Comparison of ENCODE assay signal across 21 mouse cellular contexts in genomic region chr8:90032572-90032971, GRCm38 (mm10).
DNase-seq lines count a peak whose midpoint lies in the region; ATAC-seq and TF ChIP-seq lines count a peak whose summit lies in the region.
"Had no signal": no experiment of that assay in that cellular context is flagged by ENCODE, and none has a peak within 500 bp of the region (broad histone marks: within the 10 kb centered on the region; RNA-seq: fewer than 3 reads in every experiment).

No protein-coding gene starts in this region.

- no peaks in the 10 kb centered on the region for H3K27me3 ChIP-seq in forebrain, postnatal 0 days (ENCODE audit: insufficient read depth, low read length)
- H3K27me3 ChIP-seq in forebrain, embryonic 11.5 days (ENCODE audit: control insufficient read depth, insufficient read depth, low read length), result no peaks in the 10 kb centered on the region
- H3K27me3 ChIP-seq: CH12.LX, Patski had no signal

- H3K4me3 ChIP-seq in forebrain, postnatal 0 days (ENCODE audit: low read depth, low read length), result no peak overlapping the region
- no peak overlapping the region for H3K4me3 ChIP-seq in forebrain, embryonic 11.5 days (ENCODE audit: low read depth, low read length)

- no peak overlapping the region for H3K9ac ChIP-seq in forebrain, postnatal 0 days
- H3K9ac ChIP-seq in forebrain, embryonic 11.5 days (ENCODE audit: low read length), result no peak overlapping the region

- peak; percentile 63 for ATAC-seq in forebrain, postnatal 0 days
- ATAC-seq in forebrain, embryonic 11.5 days (replicated peaks; ENCODE audit: low FRiP score), result no peak
- ATAC-seq: activated CD4-positive, CD25-positive, alpha-beta regulatory T cell, adult 4 months; CD4-positive, CD25-positive, alpha-beta regulatory T cell, adult 4 months; Patski had no signal

- TF ChIP-seq CTCF in forebrain, postnatal 0 days (IDR thresholded peaks at IDR 0.05; ENCODE audit: low read depth), result no peak

- 73% methylated on average over 4 of the region's 4 CpGs for WGBS in forebrain, postnatal 0 days
- 90% methylated on average over 4 of the region's 4 CpGs for WGBS in forebrain, embryonic 11.5 days

- H3K27ac ChIP-seq in forebrain, postnatal 0 days (ENCODE audit: low read depth, low read length), result no peak overlapping the region
- no peak overlapping the region for H3K27ac ChIP-seq in forebrain, embryonic 11.5 days (ENCODE audit: low read depth, low read length)

- peak; percentile 59 for DNase-seq in forebrain, postnatal 0 days
- DNase-seq in forebrain, embryonic 11.5 days (ENCODE audit: low spot score), result no peak
- DNase-seq in layer of hippocampus, adult 9-11 months, result peak; percentile 9
- DNase-seq in layer of hippocampus, postnatal 14 days (ENCODE audit: low spot score in 2 of 2), result no peak
- peak; percentile 26 to 40 for DNase-seq in right cerebral cortex, postnatal 10 days (ENCODE audit: low spot score in 2 of 2)
- no peak for DNase-seq in right cerebral cortex, adult 18-20 months
- DNase-seq: adrenal gland, adult 2 months; adrenal gland, adult 8-10 months; adrenal gland, postnatal 10 days; adrenal gland, postnatal 14 days; adrenal gland, postnatal 25 days; adrenal gland, postnatal 36 days; B cell, adult 2 months; cerebellum, adult 11 months; cerebellum, adult 11-12 months; cerebellum, adult 18-20 months had no signal

- no peaks in the 10 kb centered on the region for H3K36me3 ChIP-seq in forebrain, postnatal 0 days (ENCODE audit: insufficient read depth)
- no peaks in the 10 kb centered on the region for H3K36me3 ChIP-seq in forebrain, embryonic 11.5 days (ENCODE audit: control insufficient read depth, insufficient read depth, low read length)
- H3K36me3 ChIP-seq: G1E had no signal

- H3K4me1 ChIP-seq in forebrain, postnatal 0 days (ENCODE audit: insufficient read depth), result no peaks in the 10 kb centered on the region
- peaks cover 3% of the 10 kb centered on the region; the same call in 1 of the 2 replicates for H3K4me1 ChIP-seq in forebrain, embryonic 11.5 days (replicated peaks; ENCODE audit: control insufficient read depth, insufficient read depth, low read length)

- H3K4me2 ChIP-seq in forebrain, postnatal 0 days (ENCODE audit: low read depth), result no peak overlapping the region
- no peak overlapping the region for H3K4me2 ChIP-seq in forebrain, embryonic 11.5 days (ENCODE audit: low read depth, low read length, severe bottlenecking)

- no peaks in the 10 kb centered on the region for H3K9me3 ChIP-seq in forebrain, postnatal 0 days (ENCODE audit: low read length)
- no peaks in the 10 kb centered on the region for H3K9me3 ChIP-seq in forebrain, embryonic 11.5 days (ENCODE audit: control insufficient read depth, low read length)

Comparison
In these comparisons a context has a peak if more than half of its experiments do, and no peak if none do; other contexts are left out.
1. DNase-seq: peak in forebrain, postnatal 0 days (single experiment), layer of hippocampus, adult 9-11 months (single experiment) and right cerebral cortex, postnatal 10 days (2 of 2); none in forebrain, embryonic 11.5 days (single experiment), layer of hippocampus, postnatal 14 days (0 of 2) and right cerebral cortex, adult 18-20 months (single experiment).